In genomic region chr17:88625931-88626330, GRCm38 (mm10) we compare ENCODE assay signal across 10 mouse cellular contexts. TPM values are rescaled to one million over a fixed set of nuclear protein-coding genes. Genes with fewer than 3 reads are reported as not detected.
DNase-seq lines count a peak whose midpoint lies in the region; ATAC-seq and TF ChIP-seq lines count a peak whose summit lies in the region.
"Had no signal": no experiment of that assay in that cellular context is flagged by ENCODE, and none has a peak within 500 bp of the region (broad histone marks: within the 10 kb centered on the region; RNA-seq: fewer than 3 reads in every experiment).

No protein-coding gene starts in this region.

- no peak overlapping the region for H3K9ac ChIP-seq in kidney, postnatal 0 days (ENCODE audit: low read depth, low read length)
- H3K9ac ChIP-seq in limb, embryonic 15.5 days, result no peak overlapping the region
- no peak overlapping the region for H3K9ac ChIP-seq in midbrain, embryonic 16.5 days (ENCODE audit: low read depth, low read length)

- WGBS in kidney, postnatal 0 days, result 40% methylated on average over 7 of the region's 7 CpGs
- WGBS in limb, embryonic 15.5 days, result 32% methylated on average over 7 of the region's 7 CpGs
- WGBS in midbrain, embryonic 16.5 days, result 81% methylated on average over 7 of the region's 7 CpGs

- no peaks in the 10 kb centered on the region for H3K9me3 ChIP-seq in kidney, postnatal 0 days (replicated peaks; ENCODE audit: low read length)
- H3K9me3 ChIP-seq in limb, embryonic 15.5 days, result no peaks in the 10 kb centered on the region
- H3K9me3 ChIP-seq in midbrain, embryonic 16.5 days (replicated peaks; ENCODE audit: control insufficient read depth, low read length, poor library complexity, severe bottlenecking), result no peaks in the 10 kb centered on the region; the same call in 1 of the 2 replicates

- no peaks in the 10 kb centered on the region for H3K27me3 ChIP-seq in kidney, postnatal 0 days (ENCODE audit: insufficient read depth, low read length)
- H3K27me3 ChIP-seq in limb, embryonic 15.5 days, result no peaks in the 10 kb centered on the region
- H3K27me3 ChIP-seq in midbrain, embryonic 16.5 days (ENCODE audit: control insufficient read depth, insufficient read depth, low read depth, low read length), result no peaks in the 10 kb centered on the region

- H3K27ac ChIP-seq in kidney, postnatal 0 days, result peak overlapping the region; percentile 88
- H3K27ac ChIP-seq in limb, embryonic 15.5 days, result peak overlapping the region; percentile 89
- H3K27ac ChIP-seq in midbrain, embryonic 16.5 days (ENCODE audit: low read length), result no peak overlapping the region

- peak; percentile 65 for DNase-seq in kidney, postnatal 0 days (ENCODE audit: low spot score)
- no peak for DNase-seq in kidney, adult 8-10 months
- peak; percentile 73 for DNase-seq in NIH3T3 (ENCODE audit: low read depth)
- no peak for DNase-seq in urinary bladder, postnatal 4 days (ENCODE audit: low spot score in 2 of 2)
- DNase-seq in layer of hippocampus, postnatal 10 days (ENCODE audit: low spot score in 2 of 2), result no peak
- DNase-seq: thymus, adult 18-20 months had no signal

- peak overlapping the region; percentile 47 for H3K4me2 ChIP-seq in kidney, postnatal 0 days (ENCODE audit: low read length)
- peak overlapping the region; percentile 13; the same call in 1 of the 2 replicates for H3K4me2 ChIP-seq in limb, embryonic 15.5 days
- no peak overlapping the region for H3K4me2 ChIP-seq in midbrain, embryonic 16.5 days (ENCODE audit: low read length)

- no peak overlapping the region for H3K4me3 ChIP-seq in kidney, postnatal 0 days (replicated peaks; ENCODE audit: low read depth, low read length)
- H3K4me3 ChIP-seq in limb, embryonic 15.5 days, result no peak overlapping the region
- H3K4me3 ChIP-seq in midbrain, embryonic 16.5 days (ENCODE audit: low read depth, low read length), result no peak overlapping the region

- ATAC-seq in kidney, postnatal 0 days (replicated peaks; ENCODE audit: low FRiP score, low read depth), result 0 out of 2 replicates have a peak, but pooled peaks have one; percentile 4
- ATAC-seq in granulocyte monocyte progenitor cell, adult 5-6 weeks (replicated peaks; ENCODE audit: poor library complexity, severe bottlenecking), result peak; percentile 79
- ATAC-seq in limb, embryonic 15.5 days (ENCODE audit: insufficient number of reproducible peaks, low FRiP score, low TSS enrichment, low read depth), result no peak
- no peak for ATAC-seq in midbrain, embryonic 16.5 days

- H3K4me1 ChIP-seq in kidney, postnatal 0 days (replicated peaks; ENCODE audit: insufficient read depth, low read length), result peaks cover 24% of the 10 kb centered on the region
- peaks cover 55% of the 10 kb centered on the region for H3K4me1 ChIP-seq in limb, embryonic 15.5 days
- H3K4me1 ChIP-seq in midbrain, embryonic 16.5 days (ENCODE audit: control insufficient read depth, insufficient read depth, low read length), result peaks cover 14% of the 10 kb centered on the region; the same call in 1 of the 2 replicates

- H3K36me3 ChIP-seq in kidney, postnatal 0 days (ENCODE audit: insufficient read depth, low read length), result no peaks in the 10 kb centered on the region
- H3K36me3 ChIP-seq in limb, embryonic 15.5 days, result peaks cover 13% of the 10 kb centered on the region
- no peaks in the 10 kb centered on the region for H3K36me3 ChIP-seq in midbrain, embryonic 16.5 days (ENCODE audit: control insufficient read depth, insufficient read depth, low read length)

- no peak for TF ChIP-seq CTCF in kidney, postnatal 0 days (IDR thresholded peaks at IDR 0.05; ENCODE audit: low read depth)

RNA-seq across cellular contexts. Expression of gene Ston1, which starts 28.4 kb away (rescaled TPM):
- 8.0 and 8.3 TPM in 2 replicates for polyA plus RNA-seq in kidney, postnatal 0 days (2015; fragmentation: Nextera tagmentation; extraction: Ambion mirVana)
- total RNA-seq in granulocyte monocyte progenitor cell, adult 5-6 weeks (2014; fragmentation: Nextera tagmentation), result 0.51 TPM in 1 of 2 replicates, not detected in the other
- total RNA-seq in granulocyte monocyte progenitor cell, adult 5-6 weeks (2017), result not detected in 2 replicates
- polyA plus RNA-seq in limb, embryonic 15.5 days (2015; fragmentation: Nextera tagmentation; extraction: Ambion mirVana), result 8.6 TPM in 2 replicates
- 10 to 100 TPM; 10.1 to 12.7 TPM for total RNA-seq in layer of hippocampus, postnatal 10 days (2021)
- 1.0 and 1.7 TPM in 2 replicates for polyA plus RNA-seq in midbrain, embryonic 16.5 days (2015; fragmentation: Nextera tagmentation; extraction: Ambion mirVana)

RNA-seq across cellular contexts. Expression of gene Gtf2a1l, which starts 42.5 kb away (rescaled TPM):
- polyA plus RNA-seq in kidney, postnatal 0 days (2015; fragmentation: Nextera tagmentation; extraction: Ambion mirVana), result 0.14 TPM in 1 of 2 replicates, not detected in the other
- not detected in 2 replicates for total RNA-seq in granulocyte monocyte progenitor cell, adult 5-6 weeks (2014; fragmentation: Nextera tagmentation)
- total RNA-seq in granulocyte monocyte progenitor cell, adult 5-6 weeks (2017), result not detected in 2 replicates
- polyA plus RNA-seq in limb, embryonic 15.5 days (2015; fragmentation: Nextera tagmentation; extraction: Ambion mirVana), result not detected in 2 replicates
- total RNA-seq in layer of hippocampus, postnatal 10 days (2021), result under 1 TPM in 1 of 2 experiments, not detected in 1; 0.75 TPM
- polyA plus RNA-seq in midbrain, embryonic 16.5 days (2015; fragmentation: Nextera tagmentation; extraction: Ambion mirVana), result 0.39 and 0.49 TPM in 2 replicates
- total RNA-seq: heart, postnatal 10 days had no signal

Comparison
In these comparisons a context has a peak if more than half of its experiments do, and no peak if none do; other contexts are left out.
1. DNase-seq: peak in kidney, postnatal 0 days (single experiment) and NIH3T3 (single experiment); none in kidney, adult 8-10 months (0 of 2), urinary bladder, postnatal 4 days (0 of 2) and layer of hippocampus, postnatal 10 days (0 of 2).
2. ATAC-seq: peak in kidney, postnatal 0 days (single experiment) and granulocyte monocyte progenitor cell, adult 5-6 weeks (single experiment); none in limb, embryonic 15.5 days (single experiment) and midbrain, embryonic 16.5 days (single experiment).